Mouse (Mus musculus) duodenum, adult 2 months (tissue): ENCODE data around the gene Atic. TPM values are rescaled to one million over a fixed set of nuclear protein-coding genes. Genes with fewer than 3 reads are reported as not detected.

Experiments
- polyA plus RNA-seq: library from polyadenylated mRNA; depleted of rRNA; stranded (reverse); fragments of >200 nt; gene quantifications from 2 replicates; pipeline ENCODE4 v1.2.3, GENCODE M21; 2012; ENCODE audit warnings: low replicate concordance; rRNA removed

Gene Atic
- 8.8 and 13.3 TPM in 2 replicates for polyA plus RNA-seq

DNA sequence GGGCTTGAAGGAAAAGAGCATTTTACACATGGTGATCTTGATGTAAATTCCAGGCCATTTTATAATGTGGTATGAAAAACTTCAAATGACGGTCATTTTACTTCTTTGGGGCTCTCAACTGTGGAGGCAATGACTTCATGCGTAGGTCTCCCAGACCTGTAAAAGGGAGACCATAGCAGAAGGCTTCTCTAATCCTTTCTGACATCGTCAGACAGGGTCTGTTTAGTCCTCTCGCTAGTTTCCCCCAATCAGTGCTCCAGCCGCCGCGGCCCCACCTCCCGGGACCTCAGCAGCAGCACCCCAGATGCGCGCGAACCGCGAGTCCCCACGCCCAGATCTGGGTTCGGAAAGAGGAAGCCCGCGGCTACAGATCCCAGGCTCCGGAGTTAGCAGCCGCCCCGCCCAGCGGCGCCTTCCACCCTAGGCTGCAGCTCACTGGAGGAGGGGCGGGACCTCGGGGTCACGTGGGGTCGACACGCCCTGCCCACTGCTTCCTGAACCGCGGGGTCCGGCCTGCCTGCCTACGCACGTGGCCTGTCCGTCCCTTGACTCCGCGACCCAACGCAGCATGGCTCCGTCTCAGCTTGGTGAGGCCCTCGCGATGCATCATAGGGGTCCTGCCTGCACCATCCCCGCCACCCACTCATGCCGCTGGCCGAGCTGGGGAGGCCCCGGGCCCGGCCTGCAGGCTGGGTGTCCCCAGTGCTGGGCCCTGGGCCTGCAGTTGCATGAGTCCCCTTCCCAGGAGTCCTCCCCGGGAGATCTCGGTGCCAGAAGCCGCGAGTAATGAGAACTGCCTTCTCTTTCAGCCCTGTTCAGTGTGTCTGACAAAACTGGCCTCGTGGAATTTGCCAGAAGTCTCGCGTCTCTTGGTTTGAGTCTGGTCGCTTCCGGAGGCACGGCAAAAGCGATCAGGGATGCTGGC lies at the start of gene Atic:
TSS of gene Atic (plus strand) at position 463 of the 925 bp plus-strand sequence.

Other genes with a start within 250 kb of the Atic start
- gene Abca12, start 142.2 kb upstream of the Atic start, polyA plus RNA-seq, result not detected in 2 replicates
- 36.2 and 80.1 TPM in 2 replicates for gene Fn1, start 96.0 kb downstream of the Atic start, polyA plus RNA-seq